Mouse (Mus musculus) heart, postnatal 25 days (tissue): ENCODE data around the gene Ccdc33. TPM values are rescaled to one million over a fixed set of nuclear protein-coding genes. Genes with fewer than 3 reads are reported as not detected.

Experiments
- DNase-seq: peaks from one replicate; pipeline ENCODE4 v3.0.0; 2022; ENCODE audit warnings: low spot score
- intact Hi-C: fragments of 180-260 bp; cut with DNase I; formaldehyde crosslinking; loops from one replicate; pipeline ENCODE4 v1.15.1; 2025
- total RNA-seq, 2 experiments: library from RNA; stranded (reverse); gene quantifications; 2 replicates each; pipeline ENCODE4 v1.2.3; 2021

Ccdc33 gene
- not detected for total RNA-seq

DNA sequence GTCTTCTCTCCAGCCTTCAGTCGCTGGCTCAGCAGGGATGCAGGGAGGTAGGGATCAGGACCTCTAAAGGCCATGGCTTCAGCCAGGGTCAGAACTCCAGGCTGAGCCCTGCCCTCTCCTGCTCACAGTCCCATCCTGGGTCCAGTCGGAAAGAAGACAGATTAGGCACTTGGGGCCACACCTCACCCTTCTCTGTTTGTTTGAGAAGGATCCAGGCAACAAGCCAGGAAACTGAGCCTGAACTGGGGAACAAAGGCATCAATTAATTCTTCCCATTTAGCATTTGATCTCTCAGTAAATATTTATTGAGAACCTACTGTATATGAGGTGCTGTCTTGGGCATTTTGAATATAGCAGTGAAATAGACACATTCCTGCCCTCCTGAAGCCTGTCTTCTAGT is at the start of gene Ccdc33:
Ccdc33 (minus strand) TSS at position 153 of the 400 bp plus-strand sequence.
- intact Hi-C loops = no loop called here
- DNase-seq = no peak

DNA sequence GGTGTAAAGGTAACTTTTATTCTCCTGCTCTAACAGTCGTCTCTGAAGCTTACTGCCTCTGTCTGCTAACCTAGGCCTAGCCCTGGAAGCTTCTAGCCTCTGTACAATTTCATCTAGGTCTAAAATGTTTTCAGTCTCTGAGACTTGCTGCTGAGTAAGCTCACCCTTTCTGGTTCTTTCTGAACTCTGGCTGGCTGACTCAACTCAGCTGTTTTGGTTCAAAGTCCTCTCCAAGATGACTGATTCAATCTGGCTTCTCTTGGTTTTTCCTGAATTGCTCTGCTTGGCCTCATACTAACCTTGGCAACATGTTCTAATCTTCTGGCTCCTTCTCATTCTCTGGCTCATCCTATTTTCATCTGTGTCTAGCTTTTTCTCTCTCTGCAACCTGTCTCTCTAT is 47.2 kb upstream of the Ccdc33 start:
- intact Hi-C loops = no loop called here
- DNase-seq = no peak

DNA sequence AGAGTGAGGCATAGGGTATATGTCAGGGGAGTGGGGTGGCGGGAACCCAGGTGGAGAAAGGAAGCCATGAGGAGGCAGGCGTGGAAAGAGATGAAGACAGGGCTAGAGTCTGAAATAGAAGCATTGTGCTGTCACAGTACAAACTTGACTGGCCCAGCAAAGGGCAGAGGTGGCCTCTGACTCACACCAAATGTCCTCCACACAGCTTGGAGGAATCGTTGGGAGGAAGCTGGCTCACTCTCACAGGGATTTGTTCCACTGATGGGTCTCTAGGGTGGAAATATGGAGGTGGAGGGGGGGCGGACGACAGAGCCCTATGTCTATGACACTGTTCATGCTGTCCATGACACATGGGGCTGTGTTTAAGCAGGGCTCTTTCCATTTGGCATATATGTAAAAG is 44.5 kb upstream of the Ccdc33 start:
- no peak for DNase-seq
- intact Hi-C loops = no loop called here

DNA sequence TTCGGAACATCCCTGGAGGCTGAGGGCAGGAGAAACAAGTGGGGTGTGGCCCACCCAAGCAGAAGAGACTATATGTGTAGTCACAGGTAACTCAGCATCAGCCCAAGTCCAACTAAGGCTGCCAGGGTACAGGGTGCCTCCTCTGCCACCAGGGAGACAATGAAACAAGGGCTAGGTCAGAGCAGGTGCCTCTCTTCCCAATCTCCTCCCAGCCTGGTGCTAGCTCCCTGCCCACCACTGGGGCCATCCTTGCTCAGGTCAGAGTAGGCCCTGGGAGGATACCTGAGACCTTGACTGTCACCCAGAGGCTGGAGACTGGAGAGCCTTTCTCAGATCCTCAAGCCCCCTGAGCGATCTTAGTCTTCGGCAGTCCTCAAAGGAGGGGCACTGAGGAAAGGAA is 43.5 kb upstream of the Ccdc33 start:
- intact Hi-C loops = no loop called here
- DNase-seq = no peak

DNA sequence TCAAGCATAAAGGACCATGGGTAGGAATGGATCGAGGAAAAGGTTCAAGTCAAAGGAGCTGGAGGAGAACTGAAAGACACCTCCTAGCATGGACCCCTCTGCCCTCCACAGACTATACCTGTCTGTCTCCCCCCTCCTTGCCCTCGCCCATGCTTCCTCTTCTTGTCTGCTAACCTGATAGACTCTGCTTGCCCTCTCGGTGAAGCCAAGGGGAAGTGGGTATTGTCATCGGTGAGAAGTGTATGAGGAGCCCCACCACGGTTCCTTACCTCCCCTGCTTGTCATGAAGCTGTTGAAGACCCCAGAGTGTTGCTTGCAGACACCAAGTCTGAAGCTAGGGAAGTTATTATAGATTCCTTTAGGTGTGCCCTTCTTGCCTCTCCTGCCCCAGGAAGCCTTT is 41.7 kb upstream of the Ccdc33 start:
- no peak for DNase-seq
- intact Hi-C loops = no loop called here

DNA sequence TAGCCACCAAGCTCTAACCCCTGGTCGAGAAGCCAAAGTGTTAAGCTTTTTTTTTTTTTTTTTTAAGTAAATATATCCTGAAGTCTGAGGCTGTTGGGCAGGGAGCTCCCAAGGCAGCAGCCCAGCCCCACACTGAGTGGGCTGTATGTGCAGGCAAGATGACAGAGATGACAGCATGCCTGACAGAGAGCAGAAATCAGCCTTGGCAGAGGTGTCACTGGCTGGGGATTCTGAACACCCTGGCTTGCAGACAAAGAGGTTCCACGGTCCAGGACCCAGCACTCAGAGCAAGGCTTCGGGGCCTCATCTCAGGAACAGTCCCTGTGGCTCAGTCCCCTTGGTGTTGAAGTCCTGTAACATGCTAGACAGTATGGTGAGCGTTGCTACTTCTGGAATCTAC is 41.2 kb upstream of the Ccdc33 start:
- peak; percentile 36 for DNase-seq
- intact Hi-C loops = loop anchor here (5.0 kb wide), 1 partner anchor 152 kb away; the partner anchor contains the start of gene Loxl1

DNA sequence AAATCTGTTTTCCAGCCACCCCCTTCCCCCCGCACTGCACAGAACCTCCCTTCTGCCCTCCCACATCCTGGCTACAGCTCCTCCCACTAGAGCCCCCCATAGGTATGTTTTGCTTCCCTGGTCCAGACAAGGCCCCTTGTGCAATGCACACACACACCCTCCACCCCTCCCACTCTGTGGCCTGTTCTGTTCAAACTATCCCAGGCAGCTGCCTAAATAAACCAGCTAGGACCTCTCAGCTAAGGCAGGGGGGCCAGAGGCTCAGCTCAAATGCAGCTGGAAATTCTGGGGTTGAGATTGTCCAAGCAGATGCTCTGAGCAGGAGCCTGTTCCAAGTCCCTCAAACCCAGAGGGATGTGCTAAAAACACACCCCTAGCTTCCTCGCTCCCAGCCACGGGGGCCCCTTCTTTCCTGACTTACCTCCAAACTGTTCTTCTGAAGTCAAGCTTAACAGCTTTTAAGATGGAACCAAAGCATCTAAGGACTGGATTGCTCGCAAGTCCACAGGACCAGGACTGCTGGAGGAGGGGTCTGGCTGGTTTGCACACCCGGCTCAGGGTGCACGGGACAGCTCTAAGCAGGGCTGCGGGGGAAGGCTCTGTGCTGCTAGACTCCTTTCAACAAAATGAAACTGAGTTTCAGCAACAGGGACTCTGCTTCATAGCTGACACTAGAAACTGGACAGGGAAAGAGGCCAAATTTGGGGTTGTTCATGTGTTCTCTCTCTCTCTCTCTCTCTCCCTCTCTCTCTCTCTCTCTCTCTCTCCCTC is 40.1 kb upstream of the Ccdc33 start:
- peak; percentile 48 for DNase-seq
- intact Hi-C loops = loop anchor here (5.0 kb wide), 1 partner anchor 154 kb away; the partner anchor contains the start of gene Loxl1

DNA sequence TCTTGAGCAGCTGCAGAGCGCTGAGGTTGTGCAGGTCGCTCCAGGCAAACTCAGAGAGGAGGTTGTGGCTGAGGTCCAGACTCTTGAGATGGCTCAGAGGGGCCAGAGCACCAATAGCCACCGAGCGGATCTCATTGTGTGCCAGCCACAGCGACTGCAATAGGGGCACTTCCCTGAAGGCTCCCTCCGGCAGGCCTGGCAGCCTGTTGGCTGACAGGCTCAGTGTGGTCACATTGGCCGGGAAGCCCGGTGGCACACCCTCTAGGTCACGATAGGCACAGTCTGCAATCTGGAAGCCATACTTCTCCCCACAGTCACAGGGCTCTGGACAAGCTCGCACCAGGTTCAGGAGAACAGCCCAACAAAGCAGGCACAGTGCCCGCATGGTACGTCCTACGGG is 39.2 kb upstream of the Ccdc33 start:
- DNase-seq = no peak
- intact Hi-C loops = loop anchor here (5.0 kb wide), 1 partner anchor 154 kb away; the partner anchor contains the start of gene Loxl1

DNA sequence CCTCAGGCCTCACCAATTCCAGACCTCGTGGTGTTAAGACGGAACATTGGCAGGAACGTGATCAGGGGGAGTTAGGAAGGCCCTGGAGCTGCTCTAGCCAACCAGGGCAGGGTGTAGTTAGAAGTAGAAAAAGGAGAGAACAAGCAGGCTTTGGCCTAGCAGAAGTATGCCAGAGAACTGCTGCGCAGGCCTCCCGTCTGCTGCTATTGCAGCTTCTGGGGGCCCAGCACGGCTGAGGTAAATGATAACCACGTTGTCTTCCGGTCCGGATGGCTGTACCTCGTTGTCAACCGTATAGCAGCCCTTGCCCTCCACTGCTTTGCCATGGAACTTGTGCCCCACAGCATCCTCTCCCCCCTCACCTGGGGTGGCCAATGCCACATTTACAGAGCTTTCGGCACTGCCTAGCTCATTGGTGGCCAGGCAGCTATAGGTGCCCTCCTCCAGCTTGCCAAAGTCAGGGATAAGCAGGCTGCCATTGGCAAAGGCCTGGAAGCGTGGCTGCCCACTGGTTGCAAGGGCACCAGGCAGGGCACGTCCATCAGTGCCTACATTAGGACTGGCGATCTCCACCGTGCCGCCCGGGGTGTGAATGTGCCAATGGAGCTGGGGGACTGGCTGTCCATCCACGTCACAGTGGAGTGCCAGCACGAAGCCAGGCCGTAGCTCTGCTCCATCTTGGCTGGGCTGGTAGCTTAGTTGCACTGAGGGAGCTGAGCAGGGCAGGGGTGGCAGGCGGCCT is 38.4 kb upstream of the Ccdc33 start:
- intact Hi-C loops = loop anchor here (5.0 kb wide), 1 partner anchor 155 kb away; the partner anchor contains the start of gene Loxl1
- no peak for DNase-seq

DNA sequence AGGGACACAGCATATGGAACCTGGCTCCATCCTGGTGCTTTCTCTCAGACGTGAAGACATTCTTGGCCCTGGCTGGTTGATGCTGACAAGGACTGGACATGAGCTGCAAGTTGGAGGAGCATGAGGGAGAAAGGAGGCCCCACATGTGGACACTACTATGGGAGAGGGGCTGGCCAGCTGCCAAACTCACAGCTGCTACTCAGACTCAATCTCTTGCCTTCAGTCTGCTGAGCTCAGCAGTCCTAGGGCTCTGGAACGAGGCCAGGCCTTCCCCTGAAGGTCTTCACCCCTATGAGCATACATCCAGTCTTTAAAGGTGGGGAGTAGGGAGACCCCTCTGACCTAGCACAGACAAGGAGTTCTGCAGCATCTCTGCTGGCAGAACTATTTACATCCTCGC is 36.7 kb upstream of the Ccdc33 start:
- DNase-seq = no peak
- intact Hi-C loops = loop anchor here (5.0 kb wide), 1 partner anchor 157 kb away; the partner anchor contains the start of gene Loxl1

DNA sequence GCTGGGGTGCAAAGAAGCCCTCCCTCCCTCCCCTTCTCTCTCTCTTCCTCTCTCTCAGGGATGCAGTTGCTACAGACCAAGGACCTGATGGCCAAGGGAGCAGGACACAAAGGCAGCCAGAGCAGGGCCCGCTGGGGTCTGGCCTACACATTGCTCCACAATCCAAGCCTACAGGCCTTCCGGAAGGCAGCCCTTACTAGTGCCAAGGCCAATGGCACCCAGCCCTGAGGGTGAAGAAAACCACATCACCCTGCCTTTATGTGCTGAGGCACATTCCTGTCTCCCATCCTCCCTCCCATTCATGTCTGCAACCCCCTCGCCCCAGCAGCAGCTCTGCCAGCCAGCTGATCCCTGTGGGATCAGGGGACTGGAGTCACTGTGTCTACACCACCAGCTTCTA is 34.5 kb upstream of the Ccdc33 start:
- intact Hi-C loops = no loop called here
- no peak for DNase-seq

DNA sequence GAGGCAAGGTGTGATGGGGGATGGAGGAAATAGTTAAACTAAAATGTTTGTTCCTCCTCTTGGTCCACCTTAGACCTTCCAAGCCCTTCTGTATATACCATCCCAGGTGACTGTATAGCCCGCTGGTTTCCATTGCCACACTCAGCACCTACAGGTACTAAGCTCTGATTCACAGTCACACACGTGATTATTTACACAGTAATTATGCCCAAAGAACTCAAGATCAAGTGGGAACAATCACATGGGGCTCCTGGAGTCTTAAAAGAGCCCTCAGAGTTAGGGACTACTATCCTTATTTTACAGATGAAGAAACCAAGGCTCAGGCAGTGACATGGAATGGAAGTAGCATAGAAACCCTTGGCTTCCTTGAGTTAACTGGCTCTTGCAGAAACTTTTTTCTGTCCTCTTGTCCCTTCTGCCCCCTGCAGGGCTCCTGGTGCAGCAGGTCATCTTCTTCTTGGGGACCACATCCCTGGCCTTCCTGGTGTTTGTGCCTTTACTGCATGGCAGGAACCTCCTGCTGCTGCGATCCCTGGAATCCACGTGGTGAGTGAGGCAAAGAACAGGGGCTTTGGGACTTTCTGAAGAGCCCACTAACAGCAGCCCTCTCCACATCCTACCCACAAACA is 32.2 kb upstream of the Ccdc33 start:
- intact Hi-C loops = no loop called here
- no peak for DNase-seq

DNA sequence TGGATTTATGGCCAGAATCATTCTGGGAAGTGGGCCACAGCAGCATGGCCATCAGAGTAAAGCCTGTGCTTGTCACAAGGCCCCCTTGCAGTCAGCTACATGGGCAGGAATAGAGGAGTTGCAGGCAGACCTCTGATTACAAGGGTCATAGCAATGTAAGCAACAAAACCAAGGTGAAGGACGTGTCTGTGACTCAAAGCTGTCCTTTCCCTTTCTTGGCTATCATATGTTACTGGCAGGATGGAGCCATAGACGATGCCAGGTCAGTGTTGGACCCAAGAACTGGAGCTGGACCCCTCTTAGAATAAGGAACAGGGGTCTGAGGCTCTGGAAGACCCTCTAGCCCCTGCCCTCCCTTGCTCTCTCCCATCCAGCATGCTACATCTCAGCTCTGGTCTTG is 30.2 kb upstream of the Ccdc33 start:
- intact Hi-C loops = no loop called here
- DNase-seq = no peak

DNA sequence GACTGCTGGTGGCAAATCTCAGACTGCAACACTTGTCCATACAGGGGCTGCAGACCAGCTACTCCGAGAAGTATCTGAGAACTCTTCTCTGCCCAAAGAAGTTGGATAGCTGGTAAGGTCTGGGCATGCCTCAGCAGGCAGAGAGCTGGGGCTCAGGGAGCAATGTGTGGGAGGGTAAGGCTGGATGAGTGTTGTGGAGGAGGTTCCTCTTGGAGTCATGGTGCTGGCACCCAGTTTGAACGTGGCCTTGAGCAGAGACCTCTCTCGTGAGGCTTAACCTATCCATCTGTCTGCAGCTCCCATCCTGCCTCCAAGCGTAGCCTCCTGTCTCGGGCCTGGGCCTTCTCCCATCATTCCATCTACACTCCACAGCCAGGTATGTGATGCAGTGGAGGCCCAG is 26.8 kb upstream of the Ccdc33 start:
- intact Hi-C loops = no loop called here
- no peak for DNase-seq

DNA sequence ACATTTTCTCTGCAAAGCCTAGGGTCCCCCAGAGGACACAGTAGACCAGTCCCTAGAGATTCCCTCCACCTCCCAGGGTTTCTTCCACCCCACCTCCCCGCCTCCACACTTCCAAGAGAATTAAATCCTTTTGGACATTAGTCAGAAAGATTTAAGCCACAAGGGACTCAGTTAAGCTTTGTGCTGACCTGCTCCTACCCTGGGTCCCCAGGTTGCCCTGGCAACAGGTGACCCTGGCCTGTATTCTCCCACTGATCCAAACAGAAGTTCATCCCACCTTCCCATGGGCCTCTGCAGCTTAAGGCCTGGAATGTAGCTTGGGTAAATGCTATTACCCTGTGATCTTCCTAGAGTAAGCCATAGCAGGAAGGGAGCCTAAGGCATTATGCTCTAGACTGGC is 26.0 kb upstream of the Ccdc33 start:
- DNase-seq = no peak
- intact Hi-C loops = no loop called here

DNA sequence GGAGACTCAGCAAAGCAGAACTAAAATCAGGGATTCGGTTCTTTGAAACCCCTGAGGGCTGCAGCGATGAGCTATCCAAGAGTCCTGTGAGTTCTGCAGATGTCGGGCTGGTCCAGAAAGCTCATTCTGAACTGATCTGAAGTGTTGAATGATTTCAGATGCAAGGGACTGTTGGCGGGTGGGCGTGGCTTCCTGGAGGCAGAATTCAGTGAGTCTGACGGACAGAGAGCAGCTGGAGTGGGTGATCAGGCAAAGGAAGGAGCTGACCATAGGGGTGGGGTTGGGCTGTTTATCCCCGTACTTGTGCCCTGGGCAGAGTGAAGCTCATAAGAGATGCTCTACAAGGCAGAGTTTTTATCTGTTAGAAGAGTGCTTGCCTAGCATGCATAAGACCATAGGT is 24.8 kb upstream of the Ccdc33 start:
- no peak for DNase-seq
- intact Hi-C loops = no loop called here

DNA sequence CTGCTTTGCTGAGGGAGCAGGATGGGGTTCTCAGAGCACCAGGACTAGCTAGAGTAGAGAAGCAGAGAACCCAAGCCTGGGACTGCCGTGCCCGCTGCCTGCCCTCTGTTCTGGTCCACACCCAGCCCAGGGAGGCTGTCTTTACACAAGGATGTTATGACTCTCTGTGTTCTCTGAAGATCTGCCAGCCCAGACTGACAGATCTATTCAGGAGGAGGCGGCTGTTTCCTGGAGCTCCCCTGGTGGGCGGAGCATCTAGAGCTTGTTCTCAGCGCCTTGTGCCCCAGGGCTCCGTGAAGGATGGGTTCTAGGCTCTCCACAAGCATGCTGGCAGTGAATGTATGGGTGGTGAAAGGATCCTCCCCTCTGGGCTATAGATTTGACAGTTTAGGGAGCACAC is 21.3 kb upstream of the Ccdc33 start:
- peak; percentile 26 for DNase-seq
- intact Hi-C loops = no loop called here

DNA sequence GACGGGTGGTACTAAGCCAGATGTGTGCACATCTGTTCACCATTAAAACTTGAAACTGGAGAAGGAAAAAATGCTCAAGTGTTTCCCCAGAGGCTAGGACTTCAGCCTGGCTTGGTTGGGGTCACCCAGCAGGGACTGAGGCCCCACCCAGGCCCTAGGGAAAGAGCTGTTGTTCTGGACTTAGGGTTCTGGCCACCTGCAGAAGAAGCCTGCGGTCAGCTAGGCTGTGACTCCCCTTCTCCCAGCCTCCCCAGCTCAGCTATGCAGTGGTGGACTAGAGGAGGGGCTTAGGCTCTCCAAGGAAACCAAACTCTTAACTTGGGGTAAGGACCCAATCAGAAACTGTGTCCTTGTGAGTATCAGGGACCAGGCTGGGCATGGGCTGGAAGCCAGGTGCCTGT is 17.3 kb upstream of the Ccdc33 start:
- DNase-seq = no peak
- intact Hi-C loops = no loop called here

DNA sequence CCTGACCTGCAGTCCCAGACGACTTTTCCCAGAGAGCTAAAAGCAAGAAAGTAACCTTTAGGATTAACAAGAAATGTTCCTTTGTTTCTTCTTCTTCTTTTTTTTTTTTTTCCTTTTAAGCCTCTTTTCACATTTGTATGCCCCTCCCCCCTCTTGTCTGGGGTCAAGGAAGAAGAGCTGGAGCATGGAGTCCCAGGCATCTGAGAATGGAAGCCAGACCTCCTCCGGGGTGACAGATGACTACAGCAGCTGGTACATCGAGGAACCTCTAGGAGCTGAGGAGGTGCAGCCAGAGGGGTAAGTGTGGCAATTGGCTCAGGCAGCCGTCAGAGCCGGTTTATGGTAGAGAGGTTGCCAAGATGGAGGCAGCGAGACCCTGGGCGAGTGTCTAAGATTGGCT is 16.3 kb upstream of the Ccdc33 start:
- intact Hi-C loops = no loop called here
- DNase-seq = no peak

DNA sequence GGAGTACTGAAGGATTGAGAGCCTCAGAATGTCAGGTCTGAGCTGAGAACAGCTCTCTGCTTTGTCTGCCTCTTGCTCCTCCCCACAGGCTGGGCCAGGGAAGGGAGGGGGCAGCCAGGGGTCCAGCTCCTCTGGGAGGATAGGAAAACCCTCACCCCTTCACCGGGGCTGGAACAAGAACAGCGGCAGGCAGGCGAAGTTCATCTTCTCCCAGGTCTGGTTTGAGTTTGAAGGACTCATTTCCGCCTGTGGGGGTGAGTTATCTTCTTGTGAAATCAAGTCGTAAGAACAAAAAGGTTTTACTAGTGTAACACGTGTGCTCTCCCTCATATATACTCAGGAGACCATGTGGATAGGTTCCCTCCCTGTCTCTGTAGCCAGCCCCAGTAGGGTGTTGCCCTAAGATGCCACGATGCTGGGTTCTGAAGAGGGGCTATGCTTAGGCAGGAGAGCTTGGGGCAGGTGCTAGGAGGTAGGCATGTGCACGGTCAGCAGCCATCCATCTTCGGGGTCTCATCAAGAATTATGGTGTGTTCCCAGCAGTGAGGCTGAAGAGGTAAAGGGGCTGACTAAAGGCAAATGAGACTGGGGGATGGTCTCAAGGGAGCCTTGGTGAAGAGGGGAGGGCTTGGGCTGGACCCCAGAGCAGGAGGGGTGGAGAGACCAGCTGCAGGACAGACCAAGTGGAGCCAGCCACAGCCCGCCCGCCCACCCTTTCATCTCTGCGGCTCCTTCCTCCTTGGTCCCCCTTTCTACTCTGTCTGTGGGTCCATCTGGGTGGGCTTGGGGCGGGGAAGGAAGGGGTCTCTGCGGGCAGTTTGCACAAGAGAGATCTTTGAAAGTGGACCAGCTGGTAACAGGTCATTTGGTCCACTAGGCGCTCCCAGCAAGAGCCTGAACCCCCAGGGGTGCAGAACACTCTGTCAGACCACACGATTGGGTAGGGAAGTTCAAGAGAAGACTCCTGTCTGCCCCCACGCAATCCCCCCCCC is 15.6 kb upstream of the Ccdc33 start:
- intact Hi-C loops = no loop called here
- no peak for DNase-seq
